Mouse (Mus musculus): ENCODE results near the gene Mmp13. TPM values are rescaled to one million over a fixed set of nuclear protein-coding genes. Genes with fewer than 3 reads are reported as not detected.
"Not testable (repeated sequence)": the region's sequence is repeated elsewhere in the genome, so short reads cannot be mapped to it uniquely, and the experiment has no call there.

Gene Mmp13
- polyA plus RNA-seq (2014; fragmentation: Nextera tagmentation; extraction: Ambion mirVana): not detected in 2 replicates

DNA sequence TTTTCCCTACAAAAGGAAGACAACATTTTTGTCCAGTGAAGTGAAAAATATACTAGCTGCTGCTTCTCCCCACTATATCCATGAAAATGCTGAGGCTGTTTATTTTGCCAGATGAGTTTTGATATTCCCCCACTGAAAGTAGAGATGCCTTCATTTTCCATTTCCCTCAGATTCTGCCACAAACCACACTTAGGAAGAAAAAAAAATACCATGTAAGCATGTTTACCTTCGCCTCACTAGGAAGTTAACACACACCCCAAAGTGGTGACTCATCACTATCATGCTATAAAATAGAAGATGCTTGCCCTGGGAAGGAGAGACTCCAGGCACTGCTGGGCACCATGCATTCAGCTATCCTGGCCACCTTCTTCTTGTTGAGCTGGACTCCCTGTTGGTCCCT is at the start of gene Mmp13:
Mmp13 (plus strand) TSS at position 301 of the 400 bp plus-strand sequence.
- no peak within 1 kb of the TSS for H3K4me3 ChIP-seq (ENCODE audit: low read depth, low read length)
- no peaks in the 10 kb centered on the region for H3K36me3 ChIP-seq (ENCODE audit: control insufficient read depth, insufficient read depth, low read length)
- H3K27me3 ChIP-seq (ENCODE audit: control insufficient read depth, insufficient read depth, low read length): no peaks in the 10 kb centered on the region
- no peaks in the 10 kb centered on the region for H3K4me1 ChIP-seq (ENCODE audit: control insufficient read depth, insufficient read depth, low read length)
- H3K9me3 ChIP-seq (ENCODE audit: control insufficient read depth, low read length): no peaks in the 10 kb centered on the region
- no peak within 1 kb of the TSS for H3K9ac ChIP-seq (ENCODE audit: low read length)
- H3K4me2 ChIP-seq (ENCODE audit: low read depth, severe bottlenecking): no peak within 1 kb of the TSS
- ATAC-seq (ENCODE audit: insufficient number of reproducible peaks, low FRiP score, low TSS enrichment, low read depth) (no peak), DNase-seq (ENCODE audit: low spot score) (no peak)
- no peak within 1 kb of the TSS for H3K27ac ChIP-seq (replicated peaks; ENCODE audit: low read depth, low read length)
- 81% methylated on average over 1 of the region's 1 CpGs for WGBS

DNA sequence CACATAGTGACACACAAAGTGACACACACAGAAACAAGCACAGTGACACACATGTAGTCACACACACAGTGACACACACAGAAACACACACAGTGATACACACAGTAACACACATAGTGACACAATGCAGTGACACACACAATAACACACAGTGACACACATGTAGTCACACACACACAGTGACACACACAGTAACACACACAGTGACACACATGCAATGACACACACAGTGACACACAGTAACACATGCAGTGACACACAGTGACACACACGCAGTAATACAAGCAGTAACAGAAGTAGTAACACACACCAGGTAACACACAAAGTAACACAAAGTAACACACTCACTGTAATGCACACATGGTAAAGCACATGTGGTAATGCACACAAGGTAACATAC is 33.7 kb upstream of the Mmp13 start:
- no peak overlapping the region for H3K4me2 ChIP-seq (ENCODE audit: low read depth, severe bottlenecking)
- H3K9ac ChIP-seq (ENCODE audit: low read length): no peak overlapping the region
- H3K4me1 ChIP-seq (ENCODE audit: control insufficient read depth, insufficient read depth, low read length): no peaks in the 10 kb centered on the region
- H3K4me3 ChIP-seq (ENCODE audit: low read depth, low read length): no peak overlapping the region
- H3K27ac ChIP-seq (replicated peaks; ENCODE audit: low read depth, low read length): no peak overlapping the region
- no peaks in the 10 kb centered on the region for H3K36me3 ChIP-seq (ENCODE audit: control insufficient read depth, insufficient read depth, low read length)
- WGBS: 94% methylated on average over 1 of the region's 1 CpGs
- DNase-seq (ENCODE audit: low spot score) (no peak), ATAC-seq (ENCODE audit: insufficient number of reproducible peaks, low FRiP score, low TSS enrichment, low read depth) (no peak)
- no peaks in the 10 kb centered on the region for H3K27me3 ChIP-seq (ENCODE audit: control insufficient read depth, insufficient read depth, low read length)
- H3K9me3 ChIP-seq (ENCODE audit: control insufficient read depth, low read length): no peaks in the 10 kb centered on the region

DNA sequence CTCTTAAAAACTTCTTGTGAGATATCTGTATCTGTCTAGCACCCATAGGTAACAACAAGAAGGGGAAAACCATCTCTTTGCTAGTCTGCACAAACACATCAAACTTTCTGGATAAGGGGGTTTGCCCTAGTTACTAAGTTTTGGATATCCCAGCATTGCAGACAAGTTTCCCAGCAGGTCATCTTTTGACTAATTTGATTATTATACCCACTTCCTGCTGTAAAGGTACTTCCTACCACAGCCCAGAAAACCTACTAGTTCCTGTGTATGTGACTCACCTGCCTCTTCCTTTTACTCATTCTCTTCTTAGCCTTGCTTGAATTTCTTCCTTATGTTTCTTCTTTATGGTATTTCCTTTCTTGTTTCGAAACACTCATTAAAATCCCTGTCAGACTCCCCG is 32.3 kb upstream of the Mmp13 start:
- Histone ChIP-seq H3K36me3 (ENCODE audit: control insufficient read depth, insufficient read depth, low read length) (no peaks in the 10 kb centered on the region), H3K27me3 (ENCODE audit: control insufficient read depth, insufficient read depth, low read length) (no peaks in the 10 kb centered on the region), H3K9ac (ENCODE audit: low read length) (no peak overlapping the region), H3K4me2 (ENCODE audit: low read depth, severe bottlenecking) (no peak overlapping the region), H3K27ac (replicated peaks; ENCODE audit: low read depth, low read length) (no peak overlapping the region), H3K4me1 (ENCODE audit: control insufficient read depth, insufficient read depth, low read length) (no peaks in the 10 kb centered on the region), H3K4me3 (ENCODE audit: low read depth, low read length) (no peak overlapping the region), H3K9me3 (ENCODE audit: control insufficient read depth, low read length) (no peaks in the 10 kb centered on the region)
- 74% methylated on average over 2 of the region's 2 CpGs for WGBS
- ATAC-seq (ENCODE audit: insufficient number of reproducible peaks, low FRiP score, low TSS enrichment, low read depth) (no peak), DNase-seq (ENCODE audit: low spot score) (no peak)

GRCm38 (mm10) chr9:7252797-7253654 is 19.3 kb upstream of the Mmp13 start:
- DNase-seq (ENCODE audit: low spot score) (no peak), ATAC-seq (ENCODE audit: insufficient number of reproducible peaks, low FRiP score, low TSS enrichment, low read depth) (no peak)
- H3K27me3 ChIP-seq (ENCODE audit: control insufficient read depth, insufficient read depth, low read length): no peaks in the 10 kb centered on the region
- H3K9ac ChIP-seq (ENCODE audit: low read length): no peak overlapping the region
- H3K27ac ChIP-seq (replicated peaks; ENCODE audit: low read depth, low read length): no peak overlapping the region
- H3K4me3 ChIP-seq (ENCODE audit: low read depth, low read length): no peak overlapping the region
- 55% methylated on average over 1 of the region's 1 CpGs for WGBS
- H3K9me3 ChIP-seq (ENCODE audit: control insufficient read depth, low read length): no peaks in the 10 kb centered on the region
- no peaks in the 10 kb centered on the region for H3K36me3 ChIP-seq (ENCODE audit: control insufficient read depth, insufficient read depth, low read length)
- H3K4me2 ChIP-seq (ENCODE audit: low read depth, severe bottlenecking): no peak overlapping the region
- no peaks in the 10 kb centered on the region for H3K4me1 ChIP-seq (ENCODE audit: control insufficient read depth, insufficient read depth, low read length)

DNA sequence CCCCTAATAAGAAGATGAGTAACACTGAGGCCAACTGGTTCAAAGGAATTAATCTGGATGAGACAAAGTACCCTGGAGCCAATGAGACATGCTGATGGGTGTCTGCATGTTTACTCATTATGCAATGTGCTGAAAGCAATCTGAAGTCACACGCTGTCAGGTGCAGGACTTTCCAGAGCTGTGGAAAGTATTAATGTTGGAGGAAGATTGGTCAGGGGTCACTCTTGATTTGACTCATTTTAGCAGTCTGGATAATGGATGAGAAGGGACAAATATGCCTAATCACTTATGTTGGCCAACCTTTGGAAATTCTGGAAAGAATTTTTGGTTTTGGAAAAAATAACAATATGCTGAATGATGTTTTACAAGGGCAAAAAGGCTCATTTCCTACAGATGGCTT is 10.6 kb upstream of the Mmp13 start:
- ATAC-seq (ENCODE audit: insufficient number of reproducible peaks, low FRiP score, low TSS enrichment, low read depth): no peak

GRCm38 (mm10) chr9:7270071-7270470 is 2.2 kb upstream of the Mmp13 start:
- Histone ChIP-seq H3K9ac (ENCODE audit: low read length) (no peak overlapping the region), H3K27me3 (ENCODE audit: control insufficient read depth, insufficient read depth, low read length) (no peaks in the 10 kb centered on the region), H3K4me1 (ENCODE audit: control insufficient read depth, insufficient read depth, low read length) (no peaks in the 10 kb centered on the region), H3K27ac (replicated peaks; ENCODE audit: low read depth, low read length) (no peak overlapping the region), H3K36me3 (ENCODE audit: control insufficient read depth, insufficient read depth, low read length) (no peaks in the 10 kb centered on the region), H3K4me3 (ENCODE audit: low read depth, low read length) (no peak overlapping the region), H3K9me3 (ENCODE audit: control insufficient read depth, low read length) (no peaks in the 10 kb centered on the region), H3K4me2 (ENCODE audit: low read depth, severe bottlenecking) (no peak overlapping the region)
- DNase-seq (ENCODE audit: low spot score) (no peak), ATAC-seq (ENCODE audit: insufficient number of reproducible peaks, low FRiP score, low TSS enrichment, low read depth) (no peak)
- WGBS: 51% methylated on average over 3 of the region's 3 CpGs

More for the DNA sequence above, 10.6 kb upstream of the Mmp13 start:
- DNase-seq (ENCODE audit: low spot score): no peak
- Histone ChIP-seq H3K9me3 (ENCODE audit: control insufficient read depth, low read length) (no peaks in the 10 kb centered on the region), H3K9ac (ENCODE audit: low read length) (no peak overlapping the region), H3K27ac (replicated peaks; ENCODE audit: low read depth, low read length) (no peak overlapping the region), H3K4me2 (ENCODE audit: low read depth, severe bottlenecking) (no peak overlapping the region), H3K27me3 (ENCODE audit: control insufficient read depth, insufficient read depth, low read length) (no peaks in the 10 kb centered on the region), H3K4me1 (ENCODE audit: control insufficient read depth, insufficient read depth, low read length) (no peaks in the 10 kb centered on the region), H3K36me3 (ENCODE audit: control insufficient read depth, insufficient read depth, low read length) (no peaks in the 10 kb centered on the region), H3K4me3 (ENCODE audit: low read depth, low read length) (no peak overlapping the region)
- WGBS: 90% methylated on average over 1 of the region's 1 CpGs

GRCm38 (mm10) chr9:7282565-7283302 is 10.4 kb downstream of the Mmp13 start:
- Histone ChIP-seq H3K36me3 (ENCODE audit: control insufficient read depth, insufficient read depth, low read length) (no peaks in the 10 kb centered on the region), H3K4me3 (ENCODE audit: low read depth, low read length) (no peak overlapping the region), H3K27me3 (ENCODE audit: control insufficient read depth, insufficient read depth, low read length) (no peaks in the 10 kb centered on the region), H3K9ac (ENCODE audit: low read length) (no peak overlapping the region), H3K27ac (replicated peaks; ENCODE audit: low read depth, low read length) (no peak overlapping the region), H3K4me2 (ENCODE audit: low read depth, severe bottlenecking) (no peak overlapping the region), H3K4me1 (ENCODE audit: control insufficient read depth, insufficient read depth, low read length) (no peaks in the 10 kb centered on the region), H3K9me3 (ENCODE audit: control insufficient read depth, low read length) (no peaks in the 10 kb centered on the region)
- DNase-seq (ENCODE audit: low spot score): no peak
- no peak for ATAC-seq (ENCODE audit: insufficient number of reproducible peaks, low FRiP score, low TSS enrichment, low read depth)
- 88% methylated on average over 7 of the region's 7 CpGs for WGBS

DNA sequence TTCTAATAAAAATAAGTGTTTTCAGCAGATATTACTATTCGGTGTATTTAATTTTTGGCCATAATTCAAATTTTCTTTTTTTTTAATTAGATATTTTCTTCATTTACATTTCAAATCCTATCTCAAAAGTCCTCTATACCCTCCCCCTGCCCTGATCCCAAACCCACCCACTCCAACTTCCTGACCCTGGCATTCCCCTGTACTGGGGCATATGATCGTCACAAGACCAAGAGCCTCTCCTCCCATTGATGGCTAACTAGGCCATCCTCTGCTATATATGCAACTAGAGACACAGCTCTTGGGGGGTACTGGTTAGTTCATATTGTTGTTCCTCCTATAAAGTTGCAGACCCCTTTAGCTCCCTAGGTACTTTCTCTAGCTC is 11.0 kb downstream of the Mmp13 start:
- WGBS: 91% methylated on average over 2 of the region's 2 CpGs
- not testable (repeated sequence) for H3K4me3 ChIP-seq (ENCODE audit: low read depth, low read length); H3K27ac ChIP-seq (replicated peaks; ENCODE audit: low read depth, low read length); ATAC-seq (ENCODE audit: insufficient number of reproducible peaks, low FRiP score, low TSS enrichment, low read depth); DNase-seq (ENCODE audit: low spot score); H3K4me1 ChIP-seq (ENCODE audit: control insufficient read depth, insufficient read depth, low read length); H3K9ac ChIP-seq (ENCODE audit: low read length); H3K36me3 ChIP-seq (ENCODE audit: control insufficient read depth, insufficient read depth, low read length); H3K4me2 ChIP-seq (ENCODE audit: low read depth, severe bottlenecking); H3K27me3 ChIP-seq (ENCODE audit: control insufficient read depth, insufficient read depth, low read length); H3K9me3 ChIP-seq (ENCODE audit: control insufficient read depth, low read length)

All from limb, embryonic 11.5 days (tissue).